15 mouse cellular contexts compared by ENCODE assay signal in the genomic region with DNA sequence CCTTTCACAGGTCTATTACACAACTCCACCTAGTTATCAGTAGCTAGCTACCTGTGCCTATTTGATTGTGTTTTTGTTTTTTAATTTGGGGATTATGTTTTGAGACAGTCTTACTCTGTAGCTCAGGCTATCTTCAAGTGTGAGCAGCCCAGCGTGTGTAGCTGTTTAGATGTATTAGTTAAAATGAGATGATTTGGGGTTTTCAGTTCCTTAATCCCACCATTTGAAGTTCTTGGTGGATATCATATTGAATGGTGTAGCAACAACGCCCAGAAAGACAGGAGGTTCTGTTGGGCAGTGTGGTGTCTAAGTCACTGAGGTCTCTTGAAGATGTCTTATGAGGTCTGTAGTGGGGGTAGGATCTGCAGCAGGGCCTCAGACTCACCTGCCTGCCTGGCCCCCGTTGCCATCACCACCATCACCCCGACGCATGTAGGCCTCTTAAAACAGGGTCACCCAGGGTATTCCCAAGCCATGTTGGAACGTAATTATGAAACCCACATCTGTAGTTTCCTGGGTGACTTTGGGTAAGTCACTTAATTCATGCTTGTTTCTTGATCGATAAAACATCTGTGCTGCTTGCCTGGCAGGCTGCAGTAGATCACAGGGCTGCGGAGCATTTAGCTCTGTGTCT.
DNase-seq lines count a peak whose midpoint lies in the region; ATAC-seq and TF ChIP-seq lines count a peak whose summit lies in the region.
"Had no signal": no experiment of that assay in that cellular context is flagged by ENCODE, and none has a peak within 500 bp of the region (broad histone marks: within the 10 kb centered on the region; RNA-seq: fewer than 3 reads in every experiment).

No protein-coding gene starts in this region.

- TF ChIP-seq POLR2A in bone marrow macrophage, adult 2 months (IDR thresholded peaks at IDR 0.05; ENCODE audit: borderline replicate concordance, low read depth, low read length), result no peak

- H3K4me3 ChIP-seq in heart, embryonic 15.5 days, result no peak overlapping the region
- no peak overlapping the region for H3K4me3 ChIP-seq in lung, postnatal 0 days (ENCODE audit: low read depth, low read length)
- H3K4me3 ChIP-seq in bone marrow macrophage, adult 2 months (ENCODE audit: insufficient read depth, low read length), result no peak overlapping the region
- peak overlapping the region; percentile 62 for H3K4me3 ChIP-seq in megakaryocyte, embryonic 14.5 days (replicated peaks)
- H3K4me3 ChIP-seq: embryonic facial prominence, embryonic 13.5 days; midbrain, embryonic 12.5 days had no signal

- no peak for TF ChIP-seq EP300 in lung, postnatal 0 days (IDR thresholded peaks at IDR 0.05)

- peaks cover 74% of the 10 kb centered on the region for H3K4me1 ChIP-seq in heart, embryonic 15.5 days (replicated peaks)
- H3K4me1 ChIP-seq in lung, postnatal 0 days (ENCODE audit: insufficient read depth, low read depth, low read length), result peaks cover 5% of the 10 kb centered on the region; the same call in 1 of the 2 replicates
- H3K4me1 ChIP-seq in bone marrow macrophage, adult 2 months (ENCODE audit: control insufficient read depth, insufficient read depth, low read length), result peaks cover 59% of the 10 kb centered on the region
- H3K4me1 ChIP-seq in megakaryocyte, embryonic 14.5 days, result peaks cover 95% of the 10 kb centered on the region

- 82% methylated on average over 8 of the region's 8 CpGs for WGBS in heart, embryonic 15.5 days
- 77% methylated on average over 8 of the region's 8 CpGs for WGBS in lung, postnatal 0 days

- TF ChIP-seq CTCF in lung, postnatal 0 days (IDR thresholded peaks at IDR 0.05), result no peak
- no peak for TF ChIP-seq CTCF in bone marrow macrophage, adult 2 months (IDR thresholded peaks at IDR 0.05; ENCODE audit: low read depth, low read length)

- DNase-seq in heart, adult 8-10 months (ENCODE audit: low spot score), result no peak
- DNase-seq in lung, postnatal 0 days (ENCODE audit: low spot score), result no peak
- no peak for DNase-seq in lung, postnatal 36 days
- no peak for DNase-seq in adrenal gland, postnatal 14 days
- DNase-seq in urinary bladder, postnatal 14 days (ENCODE audit: low spot score), result no peak
- DNase-seq: adrenal gland, postnatal 10 days; gastrocnemius, postnatal 25 days; liver; right cerebral cortex, postnatal 25 days; thymus, postnatal 14 days had no signal

- 0 out of 2 replicates have a peak overlapping the region, but pooled peaks have one; percentile 31 for H3K27ac ChIP-seq in heart, embryonic 15.5 days
- H3K27ac ChIP-seq in lung, postnatal 0 days (ENCODE audit: low read length), result peak overlapping the region; percentile 38; the same call in 1 of the 2 replicates
- H3K27ac ChIP-seq in bone marrow macrophage, adult 2 months (ENCODE audit: insufficient read depth, low read depth, low read length), result peak overlapping the region; percentile 77
- H3K27ac ChIP-seq: midbrain, embryonic 12.5 days had no signal

- no peak overlapping the region for H3K9ac ChIP-seq in heart, embryonic 15.5 days
- no peak overlapping the region for H3K9ac ChIP-seq in lung, postnatal 0 days (replicated peaks; ENCODE audit: low read depth)
- H3K9ac ChIP-seq: embryonic facial prominence, embryonic 13.5 days; midbrain, embryonic 12.5 days had no signal

- H3K27me3 ChIP-seq in heart, embryonic 15.5 days, result no peaks in the 10 kb centered on the region
- H3K27me3 ChIP-seq in lung, postnatal 0 days (replicated peaks; ENCODE audit: insufficient read depth, low read length), result no peaks in the 10 kb centered on the region
- peaks cover 8% of the 10 kb centered on the region for H3K27me3 ChIP-seq in megakaryocyte, embryonic 14.5 days (replicated peaks)
- H3K27me3 ChIP-seq: embryonic facial prominence, embryonic 13.5 days; midbrain, embryonic 12.5 days had no signal

- no peak overlapping the region for H3K4me2 ChIP-seq in heart, embryonic 15.5 days
- no peak overlapping the region for H3K4me2 ChIP-seq in lung, postnatal 0 days (replicated peaks; ENCODE audit: low read depth, low read length)
- H3K4me2 ChIP-seq: embryonic facial prominence, embryonic 13.5 days; midbrain, embryonic 12.5 days had no signal

- ATAC-seq in heart, embryonic 15.5 days (replicated peaks; ENCODE audit: insufficient number of reproducible peaks, insufficient read depth, low FRiP score, low read depth), result no peak
- ATAC-seq in lung, postnatal 0 days, result no peak

- no peaks in the 10 kb centered on the region for H3K36me3 ChIP-seq in heart, embryonic 15.5 days
- no peaks in the 10 kb centered on the region for H3K36me3 ChIP-seq in lung, postnatal 0 days (ENCODE audit: insufficient read depth, low read length)
- H3K36me3 ChIP-seq in megakaryocyte, embryonic 14.5 days (replicated peaks; ENCODE audit: low read length), result peaks cover 81% of the 10 kb centered on the region

- no peaks in the 10 kb centered on the region for H3K9me3 ChIP-seq in heart, embryonic 15.5 days (replicated peaks)
- no peaks in the 10 kb centered on the region for H3K9me3 ChIP-seq in lung, postnatal 0 days (ENCODE audit: low read length)
- H3K9me3 ChIP-seq in megakaryocyte, embryonic 14.5 days, result no peaks in the 10 kb centered on the region
- H3K9me3 ChIP-seq: embryonic facial prominence, embryonic 13.5 days; midbrain, embryonic 12.5 days had no signal
